8 mouse cellular contexts compared by ENCODE assay signal in the genomic region with DNA sequence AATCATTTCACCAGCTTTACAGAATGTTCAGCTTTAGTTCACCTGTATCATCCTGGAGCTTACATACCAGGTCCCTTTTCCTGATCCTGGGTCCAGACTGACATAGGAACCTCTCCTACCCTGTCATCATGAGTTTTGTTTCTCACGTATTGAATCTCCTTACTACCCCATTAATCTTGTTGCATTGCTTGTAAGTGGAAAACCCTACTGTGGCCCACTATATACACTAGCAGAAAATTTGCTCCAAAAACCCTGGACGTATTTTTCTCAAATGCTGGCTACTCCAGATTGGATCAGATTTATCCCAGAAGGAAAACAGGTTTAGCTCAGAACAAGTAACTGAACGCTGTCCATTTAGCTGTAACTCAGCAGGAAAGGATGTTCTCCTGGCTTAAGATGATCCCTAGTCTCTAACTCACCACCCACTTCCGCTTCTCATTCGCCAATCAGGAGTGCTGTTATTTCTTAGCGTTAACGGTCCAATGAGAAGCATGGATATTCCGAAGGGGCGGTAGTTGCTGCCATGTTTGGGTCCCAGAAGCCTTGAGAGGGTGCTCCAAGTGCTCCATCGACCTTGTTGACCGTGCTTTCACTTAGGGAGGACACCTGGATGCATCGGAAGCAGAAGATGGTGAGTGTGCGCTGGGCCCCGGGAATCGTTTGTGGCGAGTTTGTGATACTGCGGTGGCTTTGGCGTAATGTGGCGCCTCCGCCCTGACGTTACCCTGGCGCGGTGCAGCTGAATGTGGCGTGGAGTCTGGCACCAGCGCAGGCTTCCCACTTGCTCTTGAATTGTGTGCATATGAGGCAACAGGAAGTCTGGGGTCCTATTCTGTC. TPM values are rescaled to one million over a fixed set of nuclear protein-coding genes. Genes with fewer than 3 reads are reported as not detected.
DNase-seq lines count a peak whose midpoint lies in the region; ATAC-seq and TF ChIP-seq lines count a peak whose summit lies in the region.
"Not testable (repeated sequence)": the region's sequence is repeated elsewhere in the genome, so short reads cannot be mapped to it uniquely, and the experiment has no call there.

A gene (plus strand): TSS at position 506 of the 837 bp plus-strand sequence.

- H3K36me3 ChIP-seq in G1E (replicated peaks); embryonic facial prominence, embryonic 14.5 days (ENCODE audit: control insufficient read depth, insufficient read depth, low read length); kidney, postnatal 0 days (ENCODE audit: insufficient read depth, low read length); limb, embryonic 11.5 days (ENCODE audit: control insufficient read depth, insufficient read depth, low read length): not testable (repeated sequence)

- not testable (repeated sequence) for TF ChIP-seq CTCF in G1E (IDR thresholded peaks at IDR 0.05; ENCODE audit: low read depth, low read length); kidney, postnatal 0 days (IDR thresholded peaks at IDR 0.05; ENCODE audit: low read depth)

- not testable (repeated sequence) for H3K9me3 ChIP-seq in G1E (replicated peaks); embryonic facial prominence, embryonic 14.5 days (ENCODE audit: control insufficient read depth, low read length); kidney, postnatal 0 days (replicated peaks; ENCODE audit: low read length); limb, embryonic 11.5 days (ENCODE audit: control insufficient read depth, low read length)

- H3K4me3 ChIP-seq in G1E (ENCODE audit: low read depth, low read length), result peak within 1 kb of the TSS; percentile 49; the same call in 1 of the 2 replicates
- peak within 1 kb of the TSS; percentile 14; the same call in 1 of the 2 replicates for H3K4me3 ChIP-seq in embryonic facial prominence, embryonic 14.5 days (ENCODE audit: low read depth, low read length)
- not testable (repeated sequence) for H3K4me3 ChIP-seq in kidney, postnatal 0 days (replicated peaks; ENCODE audit: low read depth, low read length); limb, embryonic 11.5 days (ENCODE audit: low read depth, low read length)

- peak; percentile 100 for ATAC-seq in G1E (ENCODE audit: extremely low read depth, insufficient number of reproducible peaks, low FRiP score, poor library complexity, severe bottlenecking)
- peak; percentile 100 for ATAC-seq in embryonic facial prominence, embryonic 14.5 days (ENCODE audit: low read depth)
- ATAC-seq in kidney, postnatal 0 days (replicated peaks; ENCODE audit: low FRiP score, low read depth), result peak; percentile 99
- peak; percentile 98 for ATAC-seq in limb, embryonic 11.5 days (ENCODE audit: insufficient number of reproducible peaks, low FRiP score, low TSS enrichment, low read depth)
- ATAC-seq in megakaryocyte, adult 5-6 weeks (ENCODE audit: poor library complexity, severe bottlenecking), result peak; percentile 99
- ATAC-seq in neutrophil, adult 5-6 weeks (ENCODE audit: extremely low read depth, insufficient number of reproducible peaks, low FRiP score, poor library complexity, severe bottlenecking), result peak; percentile 92

- no CpG with 5 or more reads among the region's 25 CpGs for WGBS in embryonic facial prominence, embryonic 14.5 days
- WGBS in kidney, postnatal 0 days, result no CpG with 5 or more reads among the region's 25 CpGs
- WGBS in limb, embryonic 11.5 days, result no CpG with 5 or more reads among the region's 25 CpGs

- H3K4me1 ChIP-seq in G1E (ENCODE audit: insufficient read depth, low read depth, low read length); embryonic facial prominence, embryonic 14.5 days (ENCODE audit: control insufficient read depth, insufficient read depth, low read length); kidney, postnatal 0 days (replicated peaks; ENCODE audit: insufficient read depth, low read length); limb, embryonic 11.5 days (ENCODE audit: control insufficient read depth, insufficient read depth, low read length): not testable (repeated sequence)

- H3K4me2 ChIP-seq in embryonic facial prominence, embryonic 14.5 days (ENCODE audit: low read depth, low read length), result 0 out of 2 replicates have a peak within 1 kb of the TSS, but pooled peaks have one; percentile 28
- not testable (repeated sequence) for H3K4me2 ChIP-seq in kidney, postnatal 0 days (ENCODE audit: low read length); limb, embryonic 11.5 days (ENCODE audit: low read depth, severe bottlenecking)

- not testable (repeated sequence) for DNase-seq in G1E (ENCODE audit: low spot score); embryonic facial prominence, embryonic 14.5 days (ENCODE audit: low spot score); gastrocnemius, postnatal 25 days; heart, postnatal 4 days; kidney, postnatal 0 days (ENCODE audit: low spot score); limb, embryonic 11.5 days (ENCODE audit: low spot score)

- not testable (repeated sequence) for H3K27ac ChIP-seq in embryonic facial prominence, embryonic 14.5 days (replicated peaks; ENCODE audit: low read depth, low read length); kidney, postnatal 0 days; limb, embryonic 11.5 days (replicated peaks; ENCODE audit: low read depth, low read length)

- not testable (repeated sequence) for H3K9ac ChIP-seq in embryonic facial prominence, embryonic 14.5 days (ENCODE audit: low read depth, low read length); kidney, postnatal 0 days (ENCODE audit: low read depth, low read length); limb, embryonic 11.5 days (ENCODE audit: low read length)

- not testable (repeated sequence) for H3K27me3 ChIP-seq in G1E (ENCODE audit: insufficient read depth, low read length); embryonic facial prominence, embryonic 14.5 days (replicated peaks; ENCODE audit: control insufficient read depth, insufficient read depth, low read length); kidney, postnatal 0 days (ENCODE audit: insufficient read depth, low read length); limb, embryonic 11.5 days (ENCODE audit: control insufficient read depth, insufficient read depth, low read length)

RNA-seq across cellular contexts. Expression of the gene that starts here (rescaled TPM):
- 17.8 and 18.1 TPM in 2 replicates for total RNA-seq in G1E (2014; fragmentation: Nextera tagmentation)
- total RNA-seq in G1E (2017), result 14.3 and 17.8 TPM in 2 replicates
- polyA plus RNA-seq in G1E (2012), result 0.44 and 0.62 TPM in 2 replicates
- 9.9 and 11.5 TPM in 2 replicates for polyA plus RNA-seq in embryonic facial prominence, embryonic 14.5 days (2014; fragmentation: Nextera tagmentation; extraction: Ambion mirVana)
- 10 to 100 TPM; 10.4 to 10.9 TPM for total RNA-seq in gastrocnemius, postnatal 25 days (2021)
- 10 to 100 TPM; 10.6 to 11.9 TPM for total RNA-seq in heart, postnatal 4 days (2021)
- 8.6 and 11.9 TPM in 2 replicates for polyA plus RNA-seq in kidney, postnatal 0 days (2015; fragmentation: Nextera tagmentation; extraction: Ambion mirVana)
- polyA plus RNA-seq in limb, embryonic 11.5 days (2014; fragmentation: Nextera tagmentation; extraction: Ambion mirVana), result 9.3 TPM in 2 replicates
- total RNA-seq in megakaryocyte, adult 5-6 weeks (2015), result 4.1 and 5.3 TPM in 2 replicates
- 5.7 and 6.4 TPM in 2 replicates for total RNA-seq in megakaryocyte, adult 5-6 weeks (2017)
- total RNA-seq in neutrophil, adult 5-6 weeks (2017), result 5.1 and 7.6 TPM in 2 replicates
